Mouse (Mus musculus) large intestine, adult 2 months (tissue): ENCODE measurements around the gene Ubxn7. TPM values are rescaled to one million over a fixed set of nuclear protein-coding genes. Genes with fewer than 3 reads are reported as not detected.

Source experiments
- DNase-seq: peaks from one replicate; pipeline ENCODE4 v3.0.0-alpha.2; 2012; ENCODE audit warnings: low read depth, low spot score
- WGBS: fragments of 180-500 bp; shearing (Covaris S2); methylation state at CpG from one replicate; pipeline ENCODE4 v1.1.7; 2018; 5-methylcytosine and 5-hydroxymethylcytosine counted together
- polyA plus RNA-seq: library from polyadenylated mRNA; depleted of rRNA; stranded (reverse); fragments of >200 nt; gene quantifications from 2 replicates; pipeline ENCODE4 v1.2.3, GENCODE M21; 2012; rRNA removed

Gene Ubxn7
- polyA plus RNA-seq, 1 experiment = 2.1 TPM

DNA sequence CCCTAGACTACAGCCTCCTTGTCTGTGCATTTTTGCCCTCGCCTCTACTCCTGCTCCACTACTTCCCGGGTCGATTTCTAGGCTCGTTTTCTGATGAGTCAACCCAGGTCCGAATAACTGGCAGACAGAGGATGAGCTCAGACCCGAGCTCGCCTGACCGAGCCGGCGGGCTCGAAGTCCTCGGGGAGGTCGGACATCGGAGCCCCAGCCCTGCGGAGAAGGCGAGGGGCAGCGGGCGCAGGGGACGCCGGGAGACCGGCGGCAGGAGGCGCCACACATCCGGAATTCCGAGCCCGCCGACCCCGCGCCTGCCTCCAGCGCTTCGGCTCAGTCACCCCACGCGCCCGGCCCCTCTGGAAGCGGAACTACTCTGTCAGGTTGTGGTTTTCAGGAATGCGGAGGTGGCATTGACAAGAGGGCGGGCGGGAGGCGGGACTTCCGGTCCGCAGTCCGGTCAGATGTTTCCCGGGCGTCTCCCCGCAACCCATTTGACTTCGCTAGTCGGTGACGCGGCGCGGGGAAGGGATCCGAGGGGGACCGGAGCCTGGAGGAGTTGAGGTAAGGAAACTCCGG is 98.5 kb downstream of the Ubxn7 start, which contains the start of gene Pcyt1a:
Gene Pcyt1a, plus strand, starts transcription at position 448 of the 573 bp plus-strand sequence.
- DNase-seq = peak; percentile 73
- under 1% methylated on average over 54 of the region's 54 CpGs for WGBS

DNA sequence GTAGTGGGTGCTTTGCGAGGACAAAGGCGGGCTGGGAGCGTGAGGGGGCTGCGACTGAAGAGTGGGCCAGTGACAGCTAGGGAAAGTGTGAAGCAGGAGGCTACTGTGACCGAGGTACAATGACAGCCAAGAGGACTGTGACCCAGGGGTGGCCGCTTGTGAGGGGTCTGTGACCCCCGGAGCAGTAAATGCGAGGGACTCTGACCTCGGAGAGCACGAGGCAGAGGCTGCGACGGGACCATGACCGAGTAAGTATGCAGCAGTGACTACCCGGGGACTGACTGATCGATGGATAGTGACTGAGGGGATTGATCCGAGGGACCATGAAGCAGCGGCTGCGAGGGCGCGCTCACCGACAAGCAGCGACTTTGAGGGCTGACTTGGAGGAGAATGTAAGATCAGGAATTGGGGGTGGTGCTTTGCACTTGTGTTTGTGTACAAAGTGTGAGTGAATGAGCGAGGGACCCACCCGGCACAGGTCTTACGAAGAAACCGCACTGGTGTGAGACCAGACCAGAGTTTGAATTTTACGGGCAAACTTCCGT is 99.1 kb downstream of the Ubxn7 start:
- WGBS = under 1% methylated on average over 28 of the region's 28 CpGs
- DNase-seq = no peak

DNA sequence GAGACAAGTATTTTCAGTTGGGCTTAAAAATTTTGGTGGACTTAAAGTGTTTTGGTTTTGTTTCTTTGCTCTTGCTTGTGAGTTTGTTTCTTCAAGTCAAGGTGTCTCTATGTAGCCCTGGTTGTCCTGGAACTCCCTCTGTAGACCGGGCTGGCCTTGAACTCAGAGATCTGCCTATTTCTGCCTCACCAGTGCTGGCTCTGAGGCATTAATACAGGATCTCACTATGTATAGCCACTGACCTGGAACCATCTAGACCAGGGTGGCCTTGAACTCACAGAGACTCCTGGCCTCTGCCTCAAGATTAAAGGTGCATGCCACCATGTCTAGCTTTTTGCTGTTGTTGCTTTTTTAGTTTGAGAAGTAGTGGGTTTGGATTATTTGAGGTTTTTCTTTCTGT is 99.9 kb downstream of the Ubxn7 start:
- WGBS = 88% methylated on average over 1 of the region's 1 CpGs
- DNase-seq = no peak

DNA sequence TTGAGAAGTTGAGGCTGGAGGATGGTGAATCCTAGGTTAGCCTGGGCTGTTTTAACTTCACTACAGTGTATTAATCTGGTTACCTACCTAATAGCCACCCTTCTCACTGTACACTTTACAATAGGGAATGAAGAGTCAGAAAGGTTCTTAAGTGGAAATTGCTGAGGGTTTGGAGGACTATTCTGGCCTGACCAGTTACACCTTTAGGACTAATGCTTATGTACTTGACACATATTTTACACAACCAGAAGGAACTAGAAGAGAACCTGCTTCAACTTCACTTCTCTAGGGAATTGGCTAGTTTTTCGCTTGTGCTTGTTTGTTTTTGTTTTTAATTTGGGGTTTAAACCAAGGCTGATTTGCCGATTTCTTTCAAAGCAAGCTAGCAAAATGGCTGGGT is 101.1 kb downstream of the Ubxn7 start:
- WGBS = 83% methylated on average over 2 of the region's 2 CpGs
- no peak for DNase-seq

DNA sequence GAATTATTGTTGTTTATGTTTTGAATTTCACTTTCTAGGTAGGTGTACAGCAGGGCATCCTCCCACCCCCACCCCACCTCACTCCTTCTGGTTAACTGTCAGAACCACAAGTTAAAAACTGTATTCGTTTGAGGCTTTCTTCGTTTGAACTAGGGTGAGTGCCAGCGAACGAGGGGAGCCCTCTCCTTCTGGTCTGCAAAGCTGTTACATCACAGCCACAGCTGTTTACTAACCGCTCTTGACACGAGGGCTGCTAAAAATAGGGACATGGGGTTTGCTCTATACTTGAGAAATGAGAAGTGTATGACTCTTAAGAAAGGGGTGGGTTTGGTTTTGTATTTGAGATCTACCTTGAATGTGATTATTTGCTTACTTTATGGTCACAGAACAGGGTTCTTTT is 102.0 kb downstream of the Ubxn7 start:
- DNase-seq = no peak

DNA sequence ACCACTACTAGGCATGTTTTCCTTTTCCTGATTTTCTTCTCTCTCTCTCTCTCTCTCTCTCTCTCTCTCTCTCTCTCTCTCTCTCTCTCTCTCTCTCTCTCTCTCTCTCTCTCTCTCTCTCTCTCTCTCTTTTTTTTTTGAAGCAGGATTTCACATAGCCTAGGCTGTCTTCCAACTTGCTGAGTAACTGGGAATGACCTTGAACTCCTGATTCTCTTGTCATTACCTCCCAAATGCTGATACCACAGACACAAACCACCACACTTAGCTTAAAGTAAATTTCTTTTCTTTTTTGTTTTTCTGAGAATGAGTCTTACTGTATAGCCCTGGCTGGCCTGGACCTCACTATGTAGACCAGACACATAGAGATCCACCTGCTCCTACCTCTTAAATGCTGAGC is 102.6 kb downstream of the Ubxn7 start:
- DNase-seq = no peak

More for the DNA sequence above, 102.0 kb downstream of the Ubxn7 start:
- 49% methylated on average over 6 of the region's 6 CpGs for WGBS

DNA sequence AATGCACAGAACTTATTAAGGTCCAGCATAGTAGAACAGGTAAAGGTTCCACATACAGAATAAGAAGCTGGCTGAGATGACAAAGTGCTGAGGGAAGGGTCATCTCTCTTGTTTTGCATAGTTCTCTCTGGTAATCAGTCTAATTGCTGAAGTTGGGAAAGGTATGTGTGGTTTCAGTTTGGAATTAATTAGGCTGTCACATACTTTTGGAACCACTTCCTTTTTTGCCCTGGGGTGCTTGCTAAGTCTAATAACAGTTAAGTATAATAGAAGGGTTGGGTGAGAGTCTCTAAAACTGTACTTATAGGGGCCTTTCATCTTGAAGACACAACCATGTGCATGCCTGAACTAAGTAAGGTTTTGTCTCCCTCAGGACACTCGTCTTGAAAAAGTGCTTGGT is 104.6 kb downstream of the Ubxn7 start:
- 79% methylated on average over 1 of the region's 1 CpGs for WGBS
- no peak for DNase-seq

DNA sequence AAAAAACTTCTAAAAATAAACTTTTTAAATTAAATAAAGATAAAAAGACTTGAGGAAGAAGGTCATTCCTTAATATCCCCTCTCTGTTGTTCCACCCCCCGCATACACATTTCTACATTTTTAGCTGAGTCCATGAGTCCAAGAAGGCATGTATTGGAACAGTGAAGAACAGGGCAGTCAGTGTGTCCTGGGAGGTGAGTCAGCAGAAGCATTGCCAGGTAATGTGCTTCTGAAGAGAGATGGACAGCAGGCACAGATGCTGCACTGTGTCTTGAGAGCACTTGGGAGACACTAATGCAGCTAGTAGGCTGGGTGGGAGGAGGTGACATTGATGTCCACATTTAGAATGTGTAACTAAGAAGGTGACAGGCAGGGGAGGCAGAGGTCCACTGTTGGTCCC is 105.2 kb downstream of the Ubxn7 start:
- DNase-seq = no peak
- 100% methylated on average over 1 of the region's 1 CpGs for WGBS

DNA sequence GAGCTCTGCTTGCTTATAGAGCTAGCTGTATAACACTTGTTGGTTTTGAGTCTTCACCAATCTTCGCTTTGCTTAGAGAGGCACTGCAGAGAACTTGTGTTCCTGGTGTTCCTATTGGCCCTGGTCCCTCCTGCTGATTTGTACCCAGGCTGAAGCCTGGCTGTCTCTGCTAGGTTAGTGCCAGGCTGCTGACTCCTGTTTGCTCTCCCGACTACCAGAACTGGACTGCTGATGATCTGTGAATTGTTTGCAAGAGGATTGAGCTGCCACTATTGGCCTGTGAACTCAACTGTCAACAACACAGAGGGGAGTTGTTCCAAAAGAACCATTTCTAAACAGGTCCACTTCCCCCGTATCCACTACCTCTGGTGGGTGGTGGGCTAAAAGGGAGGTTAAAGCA is 109.4 kb downstream of the Ubxn7 start:
- 85% methylated on average over 3 of the region's 3 CpGs for WGBS
- DNase-seq = no peak

Other genes with a start within 250 kb of the Ubxn7 start
- gene Pigx, start 232.5 kb upstream of the Ubxn7 start, polyA plus RNA-seq = 33.9 and 38.4 TPM in 2 replicates
- 10.1 and 10.5 TPM in 2 replicates for gene Cep19, start 232.5 kb upstream of the Ubxn7 start, polyA plus RNA-seq
- gene Nrros, start 166.7 kb upstream of the Ubxn7 start, polyA plus RNA-seq = 9.0 and 10.8 TPM in 2 replicates
- not detected in 2 replicates for gene Bex6, start 152.4 kb upstream of the Ubxn7 start, polyA plus RNA-seq
- 3.0 and 3.6 TPM in 2 replicates for gene Fbxo45, start 85.1 kb upstream of the Ubxn7 start, polyA plus RNA-seq
- gene Wdr53, start 85.0 kb upstream of the Ubxn7 start, polyA plus RNA-seq = 3.7 and 3.9 TPM in 2 replicates
- gene Smco1, start 60.8 kb upstream of the Ubxn7 start, polyA plus RNA-seq = not detected in 2 replicates
- gene Rnf168, start 54.8 kb upstream of the Ubxn7 start, polyA plus RNA-seq = 4.5 and 7.6 TPM in 2 replicates
- gene Tm4sf19, start 68.2 kb downstream of the Ubxn7 start, polyA plus RNA-seq = 0.45 and 0.84 TPM in 2 replicates
- gene Tctex1d2, start 87.4 kb downstream of the Ubxn7 start, polyA plus RNA-seq = 2.4 and 3.2 TPM in 2 replicates
- 24.5 and 73.7 TPM in 2 replicates for gene Pcyt1a, start 98.7 kb downstream of the Ubxn7 start, polyA plus RNA-seq
- gene Slc51a, start 155.6 kb downstream of the Ubxn7 start, polyA plus RNA-seq = 838 and 1,191 TPM in 2 replicates
- gene Zdhhc19, start 164.0 kb downstream of the Ubxn7 start, polyA plus RNA-seq = 1.9 and 3.1 TPM in 2 replicates